Mouse (Mus musculus): Measurements from ENCODE around the gene Eif5a.

- TF ChIP-seq SRF (IDR thresholded peaks at IDR 0.05; ENCODE audit: control insufficient read depth, insufficient read length, low read depth), result no peak
- TF ChIP-seq MYOD1 (IDR thresholded peaks at IDR 0.05; ENCODE audit: control insufficient read depth in 1 of 3, insufficient read length in 2 of 3, low read depth in 2 of 3), result no peak
Observed at GRCm38 (mm10) chr11:69914372-69914764, 7.4 kb downstream of the Eif5a start.

All from myocyte (in vitro differentiated cells).